Mouse (Mus musculus) C2C12 (cell line): Measurements from ENCODE around the gene Btbd18. TPM values are rescaled to one million over a fixed set of nuclear protein-coding genes. Genes with fewer than 3 reads are reported as not detected.
A peak's percentile ranks its signal among the peaks of the same experiment; 100 is the strongest.

Source experiments
- H3K27me3 ChIP-seq: one replicate; pipeline ENCODE4 v1.6.1; 2011; ENCODE audit not compliant: control insufficient read depth, insufficient read depth, insufficient read length
- H3K36me3 ChIP-seq: one replicate; pipeline ENCODE4 v1.6.1; 2011; ENCODE audit not compliant: control insufficient read depth, insufficient read depth
- H3K4me3 ChIP-seq: one replicate; pipeline ENCODE4 v1.5.1; 2011; ENCODE audit warnings: mild to moderate bottlenecking, control low read depth; ENCODE audit not compliant: poor library complexity, insufficient read depth, severe bottlenecking
- H3K79me2 ChIP-seq: one replicate; pipeline ENCODE4 v1.6.1; 2011; ENCODE audit not compliant: control insufficient read depth, insufficient read depth
- H3K79me3 ChIP-seq: one replicate; pipeline ENCODE4 v1.6.1; 2011; ENCODE audit warnings: low read depth, control low read depth
- H3ac ChIP-seq: one replicate; pipeline ENCODE3; 2011; ENCODE audit warnings: low read depth; ENCODE audit not compliant: control insufficient read depth, insufficient read length
- CTCF ChIP-seq: IDR thresholded peaks from one replicate; pipeline ENCODE4 v1.5.1; 2011; ENCODE audit not compliant: control insufficient read depth, insufficient read depth, insufficient read length
- FOSL1 ChIP-seq: IDR thresholded peaks from one replicate; pipeline ENCODE4 v1.8.0; 2011; ENCODE audit warnings: mild to moderate bottlenecking, low read length; ENCODE audit not compliant: poor library complexity, insufficient read depth, severe bottlenecking
- MAX ChIP-seq: IDR thresholded peaks from one replicate; pipeline ENCODE4 v1.6.1; 2011; ENCODE audit warnings: mild to moderate bottlenecking, control low read depth
- MYOD1 ChIP-seq: IDR thresholded peaks from one replicate; pipeline ENCODE4 v1.6.1; 2011; ENCODE audit warnings: low read depth; ENCODE audit not compliant: control insufficient read depth, insufficient read length
- MYOG ChIP-seq: IDR thresholded peaks from one replicate; pipeline ENCODE4 v1.6.1; 2011; ENCODE audit not compliant: control insufficient read depth, insufficient read length; ENCODE audit errors: extremely low read depth
- USF1 ChIP-seq: IDR thresholded peaks from one replicate; pipeline ENCODE4 v1.6.1; 2011; ENCODE audit warnings: low read depth, mild to moderate bottlenecking, control low read depth, moderate library complexity
- polyA plus RNA-seq: library from polyadenylated mRNA; unstranded; fragments of >200 nt; fragmentation: generic; extraction: Trizol; gene quantifications from one replicate; pipeline ENCODE4 v1.2.1, GENCODE M21; 2012; ENCODE audit warnings: missing spikeins

The Btbd18 gene
- polyA plus RNA-seq, 1 experiment = 0.08 TPM

DNA sequence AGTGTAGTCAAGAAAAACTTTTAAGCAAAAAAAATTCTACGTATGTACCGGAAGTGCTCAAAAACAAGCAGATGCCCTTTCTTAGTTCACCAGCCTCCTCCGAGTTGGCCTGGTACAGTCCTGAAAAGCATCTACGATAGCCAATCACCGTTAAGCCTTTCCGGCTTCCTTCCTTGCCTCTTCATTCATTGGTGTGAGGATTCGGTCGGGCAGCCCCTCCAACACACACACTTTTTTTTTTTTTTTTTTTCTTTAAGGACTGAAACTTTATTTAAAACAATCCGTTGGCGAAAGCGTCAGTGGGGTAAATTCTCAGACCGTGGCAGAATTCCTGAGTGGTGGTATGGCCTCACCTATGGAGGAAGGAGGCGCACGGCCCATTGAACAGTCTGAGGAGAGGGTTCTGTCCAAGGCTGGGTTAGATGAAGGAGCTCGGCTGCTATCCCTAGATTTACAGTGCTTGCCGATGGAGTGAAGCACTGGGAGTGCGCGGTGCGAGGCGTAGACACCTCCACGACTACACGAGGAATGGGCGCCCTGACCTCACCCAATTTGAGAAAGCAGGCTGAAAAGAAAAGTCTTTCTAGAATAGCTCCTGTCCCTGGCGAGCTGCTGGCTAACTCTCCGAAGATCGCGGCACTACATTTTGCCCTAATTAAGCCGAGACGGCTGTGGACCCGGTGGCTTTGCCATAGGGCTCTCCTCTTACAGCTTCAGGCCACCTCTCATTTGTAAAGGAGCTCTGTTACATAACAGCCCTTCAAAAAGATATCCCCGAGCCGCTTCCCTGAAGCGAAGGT lies 56.9 kb downstream of the Btbd18 start:
- TF ChIP-seq USF1 = no peak
- peak; percentile 58 for TF ChIP-seq MAX
- Histone ChIP-seq H3K4me3 (peak overlapping the region; percentile 93), H3ac (peak overlapping the region; percentile 86)

DNA sequence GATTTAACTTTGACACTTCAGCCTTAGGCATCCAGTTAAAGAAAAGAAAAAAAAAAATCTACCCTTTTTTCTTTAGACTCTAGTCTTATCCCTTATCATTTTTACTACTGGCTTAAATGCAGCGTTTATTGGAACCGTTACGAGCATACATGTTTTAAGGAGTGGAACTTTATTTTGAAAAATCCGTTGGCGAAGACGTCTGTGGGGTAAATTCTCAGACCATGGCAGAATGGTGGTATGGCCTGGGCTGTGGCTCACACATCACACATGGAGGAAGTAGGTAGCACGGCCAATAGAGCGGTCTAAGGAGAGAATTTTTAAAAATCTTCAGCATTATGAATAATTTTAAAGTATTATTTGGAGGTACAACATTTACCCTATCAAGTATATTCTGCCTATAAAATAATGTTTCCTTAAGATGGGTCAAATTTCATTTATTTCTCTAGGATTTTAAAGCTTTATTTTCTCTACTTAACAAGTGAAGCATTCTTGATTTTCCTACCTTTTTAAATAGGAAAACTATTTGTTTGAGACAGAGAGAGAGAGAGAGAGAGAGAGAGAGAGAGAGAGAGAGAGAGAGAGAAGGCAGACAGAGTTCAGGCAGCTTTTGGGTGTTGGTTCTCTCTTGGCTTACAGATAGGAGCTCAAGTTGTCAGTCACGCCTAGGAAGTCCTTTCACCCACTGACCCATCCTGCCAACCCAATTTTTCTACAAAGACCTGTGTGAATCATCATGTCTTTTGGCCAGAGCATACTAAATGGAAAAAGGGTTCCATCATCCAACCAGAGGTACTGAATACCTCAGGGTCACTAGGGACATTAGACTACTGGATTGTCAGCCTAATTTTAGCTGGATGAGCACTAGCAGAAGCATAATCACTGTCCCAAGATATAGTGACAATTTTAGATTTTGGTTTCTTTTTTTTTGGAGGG lies 57.8 kb downstream of the Btbd18 start:
- Histone ChIP-seq H3ac (peak overlapping the region; percentile 86), H3K36me3 (peaks cover 8% of the 10 kb centered on the region), H3K4me3 (peak overlapping the region; percentile 93), H3K27me3 (no peaks in the 10 kb centered on the region), H3K79me2 (peaks cover 30% of the 10 kb centered on the region), H3K79me3 (peaks cover 32% of the 10 kb centered on the region)
- TF ChIP-seq FOSL1 (no peak), MYOG (no peak), MYOD1 (no peak), CTCF (no peak)

More for the DNA sequence above, 56.9 kb downstream of the Btbd18 start:
- H3K36me3 ChIP-seq = peaks cover 9% of the 10 kb centered on the region
- no peaks in the 10 kb centered on the region for H3K27me3 ChIP-seq
- peaks cover 39% of the 10 kb centered on the region for H3K79me3 ChIP-seq
- H3K79me2 ChIP-seq = peaks cover 39% of the 10 kb centered on the region

DNA sequence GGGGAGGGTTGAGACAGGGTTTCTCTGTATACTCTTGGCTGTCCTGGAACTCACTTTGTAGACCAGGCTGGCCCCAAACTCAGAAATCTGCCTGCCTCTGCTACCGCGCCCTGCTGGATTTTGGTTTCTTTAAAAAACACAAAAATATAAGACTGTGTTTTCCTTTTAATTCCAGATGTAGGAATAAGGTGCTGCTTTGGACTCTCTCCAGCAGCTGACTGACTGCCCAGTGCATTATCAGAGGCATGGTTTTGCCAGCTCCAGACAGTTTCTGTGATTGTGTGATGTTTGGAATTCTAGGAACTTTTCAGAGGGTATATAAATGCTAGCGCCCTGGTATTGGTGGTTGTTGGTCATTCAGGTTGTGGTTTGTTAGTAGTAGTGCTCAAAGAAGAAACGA lies 58.5 kb downstream of the Btbd18 start:
- no peak overlapping the region for H3ac ChIP-seq
- TF ChIP-seq FOSL1 (no peak), MYOD1 (no peak), MAX (no peak)
- H3K79me3 ChIP-seq = peaks cover 26% of the 10 kb centered on the region
- peaks cover 15% of the 10 kb centered on the region for H3K36me3 ChIP-seq
- no peak overlapping the region for H3K4me3 ChIP-seq
- H3K79me2 ChIP-seq = peaks cover 24% of the 10 kb centered on the region
- no peaks in the 10 kb centered on the region for H3K27me3 ChIP-seq

Other genes with a start within 250 kb of the Btbd18 start
- 3.8 TPM for gene Calcrl, start 233.7 kb upstream of the Btbd18 start, polyA plus RNA-seq
- 7.6 TPM for gene Tfpi, start 182.3 kb upstream of the Btbd18 start, polyA plus RNA-seq
- 79.9 TPM for gene Ctnnd1, start 8.3 kb upstream of the Btbd18 start, polyA plus RNA-seq
- gene Selenoh, start 11.7 kb downstream of the Btbd18 start, polyA plus RNA-seq = 355 TPM
- not detected for gene Gm28635, start 19.0 kb downstream of the Btbd18 start, polyA plus RNA-seq
- gene Med19, start 19.3 kb downstream of the Btbd18 start, polyA plus RNA-seq = 20.4 TPM
- gene Tmx2, start 20.1 kb downstream of the Btbd18 start, polyA plus RNA-seq = 90.0 TPM
- 35.4 TPM for gene Zdhhc5, start 56.1 kb downstream of the Btbd18 start, polyA plus RNA-seq
- 13.9 TPM for gene Clp1, start 68.3 kb downstream of the Btbd18 start, polyA plus RNA-seq
- gene Ypel4, start 75.0 kb downstream of the Btbd18 start, polyA plus RNA-seq = 0.35 TPM
- gene Gm19426, start 84.6 kb downstream of the Btbd18 start, polyA plus RNA-seq = 4.4 TPM
- gene Serping1, start 116.4 kb downstream of the Btbd18 start, polyA plus RNA-seq = 0.15 TPM
- 16.2 TPM for gene Ube2l6, start 139.7 kb downstream of the Btbd18 start, polyA plus RNA-seq
- gene Smtnl1, start 163.6 kb downstream of the Btbd18 start, polyA plus RNA-seq = 0.06 TPM
- gene Timm10, start 167.9 kb downstream of the Btbd18 start, polyA plus RNA-seq = 108 TPM
- gene Slc43a1, start 179.8 kb downstream of the Btbd18 start, polyA plus RNA-seq = 6.6 TPM
- gene Rtn4rl2, start 227.6 kb downstream of the Btbd18 start, polyA plus RNA-seq = 0.18 TPM